Mouse (Mus musculus): ENCODE data around the gene Prss22. TPM values are rescaled to one million over a fixed set of nuclear protein-coding genes. Genes with fewer than 3 reads are reported as not detected.
"Not testable (repeated sequence)": the region's sequence is repeated elsewhere in the genome, so short reads cannot be mapped to it uniquely, and the experiment has no call there.

Prss22 gene
- polyA plus RNA-seq, 2 experiments, result not detected

- no peak for TF ChIP-seq EP300 (IDR thresholded peaks at IDR 0.05; ENCODE audit: low read depth)
- TF ChIP-seq CTCF (IDR thresholded peaks at IDR 0.05; ENCODE audit: low read depth), result no peak
- H3K4me1 ChIP-seq (replicated peaks; ENCODE audit: control insufficient read depth in 2 of 2, insufficient read depth in 2 of 2, low read length in 1 of 2), result no peaks in the 10 kb centered on the region
These were observed 42.7 kb downstream of the Prss22 start, which contains the start of gene Sbpl for GRCm38 (mm10) chr17:23955174-23955573. TSS of gene Sbpl (minus strand) at chr17:23955274.

GRCm38 (mm10) chr17:23950828-23951227 is 47.1 kb downstream of the Prss22 start:
- not testable (repeated sequence) for H3K27me3 ChIP-seq (ENCODE audit: control insufficient read depth, insufficient read depth, low read length); H3K9me3 ChIP-seq (ENCODE audit: control insufficient read depth, low read length); ATAC-seq (ENCODE audit: insufficient read depth); H3K36me3 ChIP-seq (replicated peaks; ENCODE audit: control insufficient read depth, insufficient read depth, low read depth); H3K27ac ChIP-seq; DNase-seq (ENCODE audit: low read depth in 3 of 3, low spot score in 3 of 3); H3K9ac ChIP-seq (replicated peaks); H3K4me2 ChIP-seq (ENCODE audit: low read depth); H3K4me3 ChIP-seq (ENCODE audit: insufficient read depth in 1 of 2, low read depth in 2 of 2, low read length in 2 of 2); H3K4me1 ChIP-seq (replicated peaks; ENCODE audit: control insufficient read depth in 2 of 2, insufficient read depth in 2 of 2, low read length in 1 of 2)
- WGBS (ENCODE audit: insufficient replicate concordance), result 32% methylated on average over 4 of the region's 4 CpGs

More at GRCm38 (mm10) chr17:23955174-23955573, 42.7 kb downstream of the Prss22 start, which contains the start of gene Sbpl:
- ATAC-seq (ENCODE audit: insufficient read depth) (no peak), DNase-seq (ENCODE audit: low read depth in 3 of 3, low spot score in 3 of 3) (no peak)
- H3K4me3 ChIP-seq (ENCODE audit: insufficient read depth in 1 of 2, low read depth in 2 of 2, low read length in 2 of 2), result no peak within 1 kb of the TSS
- no peak within 1 kb of the TSS for H3K9ac ChIP-seq (replicated peaks)
- H3K27ac ChIP-seq, result no peak within 1 kb of the TSS
- H3K36me3 ChIP-seq (replicated peaks; ENCODE audit: control insufficient read depth, insufficient read depth, low read depth), result no peaks in the 10 kb centered on the region
- WGBS (ENCODE audit: insufficient replicate concordance), result 47% methylated on average over 5 of the region's 5 CpGs
- no peaks in the 10 kb centered on the region for H3K9me3 ChIP-seq (ENCODE audit: control insufficient read depth, low read length)
- no peak within 1 kb of the TSS for H3K4me2 ChIP-seq (ENCODE audit: low read depth)
- H3K27me3 ChIP-seq (ENCODE audit: control insufficient read depth, insufficient read depth, low read length), result no peaks in the 10 kb centered on the region

- Histone ChIP-seq H3K36me3 (replicated peaks; ENCODE audit: control insufficient read depth, insufficient read depth, low read depth) (no peaks in the 10 kb centered on the region), H3K4me3 (ENCODE audit: insufficient read depth in 1 of 2, low read depth in 2 of 2, low read length in 2 of 2) (no peak overlapping the region), H3K4me1 (replicated peaks; ENCODE audit: control insufficient read depth in 2 of 2, insufficient read depth in 2 of 2, low read length in 1 of 2) (no peaks in the 10 kb centered on the region), H3K27me3 (ENCODE audit: control insufficient read depth, insufficient read depth, low read length) (no peaks in the 10 kb centered on the region), H3K27ac (no peak overlapping the region), H3K9ac (replicated peaks) (no peak overlapping the region), H3K4me2 (ENCODE audit: low read depth) (no peak overlapping the region), H3K9me3 (ENCODE audit: control insufficient read depth, low read length) (no peaks in the 10 kb centered on the region)
- DNase-seq (ENCODE audit: low read depth in 3 of 3, low spot score in 3 of 3), result no peak
- ATAC-seq (ENCODE audit: insufficient read depth), result no peak
- WGBS (ENCODE audit: insufficient replicate concordance), result 58% methylated on average over 2 of the region's 2 CpGs
- TF ChIP-seq EP300 (IDR thresholded peaks at IDR 0.05; ENCODE audit: low read depth) (no peak), CTCF (IDR thresholded peaks at IDR 0.05; ENCODE audit: low read depth) (no peak)
These were observed 48.8 kb downstream of the Prss22 start for GRCm38 (mm10) chr17:23949068-23949467.

- ATAC-seq (ENCODE audit: insufficient read depth); DNase-seq (ENCODE audit: low read depth in 3 of 3, low spot score in 3 of 3); H3K4me2 ChIP-seq (ENCODE audit: low read depth); H3K4me1 ChIP-seq (replicated peaks; ENCODE audit: control insufficient read depth in 2 of 2, insufficient read depth in 2 of 2, low read length in 1 of 2); H3K9ac ChIP-seq (replicated peaks); H3K27ac ChIP-seq; H3K27me3 ChIP-seq (ENCODE audit: control insufficient read depth, insufficient read depth, low read length); H3K36me3 ChIP-seq (replicated peaks; ENCODE audit: control insufficient read depth, insufficient read depth, low read depth); H3K9me3 ChIP-seq (ENCODE audit: control insufficient read depth, low read length); H3K4me3 ChIP-seq (ENCODE audit: insufficient read depth in 1 of 2, low read depth in 2 of 2, low read length in 2 of 2): not testable (repeated sequence)
- WGBS (ENCODE audit: insufficient replicate concordance), result 47% methylated on average over 4 of the region's 4 CpGs
These were observed 50.4 kb downstream of the Prss22 start for GRCm38 (mm10) chr17:23947486-23947885.

Small RNAs within 50 kb of the gene (microRNA-seq; reads per million reads assigned to microRNA genes)
- gene Gm27700, result not detected

Other genes starting within 250 kb of the Prss22 start
- gene Flywch1, start 226.5 kb downstream of the Prss22 start, polyA plus RNA-seq (2012; rRNA removed), result 4.0 and 4.3 TPM in 2 replicates
- 6.6 and 7.4 TPM in 2 replicates for gene Flywch1, start 226.5 kb downstream of the Prss22 start, polyA plus RNA-seq (2014; fragmentation: Nextera tagmentation; extraction: Ambion mirVana)
- gene Flywch2, start 212.0 kb downstream of the Prss22 start, polyA plus RNA-seq (2012; rRNA removed), result 0.57 and 0.79 TPM in 2 replicates
- 0.85 and 1.0 TPM in 2 replicates for gene Flywch2, start 212.0 kb downstream of the Prss22 start, polyA plus RNA-seq (2014; fragmentation: Nextera tagmentation; extraction: Ambion mirVana)
- 136 and 152 TPM in 2 replicates for gene Srrm2, start 207.6 kb downstream of the Prss22 start, polyA plus RNA-seq (2012; rRNA removed)
- 107 and 120 TPM in 2 replicates for gene Srrm2, start 207.6 kb downstream of the Prss22 start, polyA plus RNA-seq (2014; fragmentation: Nextera tagmentation; extraction: Ambion mirVana)
- 277 and 284 TPM in 2 replicates for gene Elob, start 169.0 kb downstream of the Prss22 start, polyA plus RNA-seq (2012; rRNA removed)
- gene Elob, start 169.0 kb downstream of the Prss22 start, polyA plus RNA-seq (2014; fragmentation: Nextera tagmentation; extraction: Ambion mirVana), result 519 and 544 TPM in 2 replicates
- gene Prss33, start 162.0 kb downstream of the Prss22 start, polyA plus RNA-seq (2012; rRNA removed), result 0.04 TPM in 1 of 2 replicates, not detected in the other
- not detected in 2 replicates for gene Prss33, start 162.0 kb downstream of the Prss22 start, polyA plus RNA-seq (2014; fragmentation: Nextera tagmentation; extraction: Ambion mirVana)
- 0.06 TPM in 1 of 2 replicates, not detected in the other for gene Prss32, start 154.2 kb downstream of the Prss22 start, polyA plus RNA-seq (2012; rRNA removed)
- not detected in 2 replicates for gene Prss32, start 154.2 kb downstream of the Prss22 start, polyA plus RNA-seq (2014; fragmentation: Nextera tagmentation; extraction: Ambion mirVana)
- gene Prss41, start 153.9 kb downstream of the Prss22 start, polyA plus RNA-seq (2012; rRNA removed), result 0.09 and 0.18 TPM in 2 replicates
- gene Prss41, start 153.9 kb downstream of the Prss22 start, polyA plus RNA-seq (2014; fragmentation: Nextera tagmentation; extraction: Ambion mirVana), result 0.06 TPM in 1 of 2 replicates, not detected in the other
- gene Prss21, start 130.0 kb downstream of the Prss22 start, polyA plus RNA-seq (2012; rRNA removed), result not detected in 2 replicates
- not detected in 2 replicates for gene Prss21, start 130.0 kb downstream of the Prss22 start, polyA plus RNA-seq (2014; fragmentation: Nextera tagmentation; extraction: Ambion mirVana)
- not detected in 2 replicates for gene Dcpp1, start 117.2 kb downstream of the Prss22 start, polyA plus RNA-seq (2012; rRNA removed)
- not detected in 2 replicates for gene Dcpp1, start 117.2 kb downstream of the Prss22 start, polyA plus RNA-seq (2014; fragmentation: Nextera tagmentation; extraction: Ambion mirVana)
- not detected in 2 replicates for gene Dcpp2, start 117.2 kb downstream of the Prss22 start, polyA plus RNA-seq (2012; rRNA removed)
- not detected in 2 replicates for gene Dcpp2, start 117.2 kb downstream of the Prss22 start, polyA plus RNA-seq (2014; fragmentation: Nextera tagmentation; extraction: Ambion mirVana)
- not detected in 2 replicates for gene Dcpp3, start 80.6 kb downstream of the Prss22 start, polyA plus RNA-seq (2012; rRNA removed)
- not detected in 2 replicates for gene Dcpp3, start 80.6 kb downstream of the Prss22 start, polyA plus RNA-seq (2014; fragmentation: Nextera tagmentation; extraction: Ambion mirVana)
- not detected in 2 replicates for gene Sbp, start 56.4 kb downstream of the Prss22 start, polyA plus RNA-seq (2012; rRNA removed)
- gene Sbp, start 56.4 kb downstream of the Prss22 start, polyA plus RNA-seq (2014; fragmentation: Nextera tagmentation; extraction: Ambion mirVana), result not detected in 2 replicates
- gene Sbpl, start 42.8 kb downstream of the Prss22 start, polyA plus RNA-seq (2012; rRNA removed), result not detected in 2 replicates
- not detected in 2 replicates for gene Sbpl, start 42.8 kb downstream of the Prss22 start, polyA plus RNA-seq (2014; fragmentation: Nextera tagmentation; extraction: Ambion mirVana)
- 0.07 and 0.13 TPM in 2 replicates for gene Prss30, start 17.5 kb downstream of the Prss22 start, polyA plus RNA-seq (2012; rRNA removed)
- 0.06 TPM in 1 of 2 replicates, not detected in the other for gene Prss30, start 17.5 kb downstream of the Prss22 start, polyA plus RNA-seq (2014; fragmentation: Nextera tagmentation; extraction: Ambion mirVana)
- gene Prss27, start 40.0 kb upstream of the Prss22 start, polyA plus RNA-seq (2012; rRNA removed), result not detected in 2 replicates
- not detected in 2 replicates for gene Prss27, start 40.0 kb upstream of the Prss22 start, polyA plus RNA-seq (2014; fragmentation: Nextera tagmentation; extraction: Ambion mirVana)
- gene Kctd5, start 75.4 kb upstream of the Prss22 start, polyA plus RNA-seq (2012; rRNA removed), result 9.3 and 10.0 TPM in 2 replicates
- 10.9 and 11.3 TPM in 2 replicates for gene Kctd5, start 75.4 kb upstream of the Prss22 start, polyA plus RNA-seq (2014; fragmentation: Nextera tagmentation; extraction: Ambion mirVana)
- gene Pdpk1, start 152.8 kb upstream of the Prss22 start, polyA plus RNA-seq (2012; rRNA removed), result 8.5 and 9.7 TPM in 2 replicates
- gene Pdpk1, start 152.8 kb upstream of the Prss22 start, polyA plus RNA-seq (2014; fragmentation: Nextera tagmentation; extraction: Ambion mirVana), result 24.5 and 25.5 TPM in 2 replicates
- 11.6 and 12.7 TPM in 2 replicates for gene Amdhd2, start 165.7 kb upstream of the Prss22 start, polyA plus RNA-seq (2012; rRNA removed)
- 17.6 and 21.7 TPM in 2 replicates for gene Amdhd2, start 165.7 kb upstream of the Prss22 start, polyA plus RNA-seq (2014; fragmentation: Nextera tagmentation; extraction: Ambion mirVana)
- 236 and 271 TPM in 2 replicates for gene Atp6v0c, start 171.6 kb upstream of the Prss22 start, polyA plus RNA-seq (2012; rRNA removed)
- 326 and 346 TPM in 2 replicates for gene Atp6v0c, start 171.6 kb upstream of the Prss22 start, polyA plus RNA-seq (2014; fragmentation: Nextera tagmentation; extraction: Ambion mirVana)
- 14.1 TPM in 2 replicates for gene Tbc1d24, start 207.5 kb upstream of the Prss22 start, polyA plus RNA-seq (2012; rRNA removed)
- gene Tbc1d24, start 207.5 kb upstream of the Prss22 start, polyA plus RNA-seq (2014; fragmentation: Nextera tagmentation; extraction: Ambion mirVana), result 4.9 and 5.4 TPM in 2 replicates
- gene Ntn3, start 211.4 kb upstream of the Prss22 start, polyA plus RNA-seq (2012; rRNA removed), result 0.59 and 0.64 TPM in 2 replicates
- 0.45 and 0.69 TPM in 2 replicates for gene Ntn3, start 211.4 kb upstream of the Prss22 start, polyA plus RNA-seq (2014; fragmentation: Nextera tagmentation; extraction: Ambion mirVana)
- gene Tedc2, start 222.8 kb upstream of the Prss22 start, polyA plus RNA-seq (2012; rRNA removed), result 18.3 and 21.1 TPM in 2 replicates
- gene Tedc2, start 222.8 kb upstream of the Prss22 start, polyA plus RNA-seq (2014; fragmentation: Nextera tagmentation; extraction: Ambion mirVana), result 7.7 and 7.9 TPM in 2 replicates

Measured in liver, embryonic 14.5 days (tissue).